Mouse (Mus musculus): Measurements from ENCODE around the gene Sptbn1. TPM values are rescaled to one million over a fixed set of nuclear protein-coding genes. Genes with fewer than 3 reads are reported as not detected.

Gene Sptbn1
- total and polyA plus RNA-seq, 2 experiments from 2014 or later, result 162 to 247 TPM

- DNase-seq (ENCODE audit: low spot score) (peak; percentile 18), ATAC-seq (0 out of 2 replicates have a peak, but pooled peaks have one; percentile 24)
- H3K27ac ChIP-seq, result no peak overlapping the region
- H3K9me3 ChIP-seq (ENCODE audit: low read length), result no peaks in the 10 kb centered on the region
- no peak overlapping the region for H3K4me3 ChIP-seq (ENCODE audit: low read length)
- no peaks in the 10 kb centered on the region for H3K4me1 ChIP-seq (ENCODE audit: insufficient read depth, low read length)
- no peaks in the 10 kb centered on the region for H3K27me3 ChIP-seq (ENCODE audit: insufficient read depth, low read length)
- H3K36me3 ChIP-seq (ENCODE audit: insufficient read depth, low read length), result no peaks in the 10 kb centered on the region
- H3K4me2 ChIP-seq (ENCODE audit: low read depth, low read length), result no peak overlapping the region
- 58% methylated on average over 8 of the region's 8 CpGs for WGBS
- TF ChIP-seq CTCF (IDR thresholded peaks at IDR 0.05; ENCODE audit: low read depth), result peak; percentile 36; the same call in 1 of the 2 replicates
- no peak overlapping the region for H3K9ac ChIP-seq (replicated peaks; ENCODE audit: low read length)
These were observed 210.7 kb downstream of the Sptbn1 start for GRCm38 (mm10) chr11:30057299-30057698.

Other genes starting within 250 kb of the Sptbn1 start
- 17.9 and 18.0 TPM in 2 replicates for gene Eml6, start 242.1 kb downstream of the Sptbn1 start, total RNA-seq (2014; rRNA removed)
- gene Eml6, start 242.1 kb downstream of the Sptbn1 start, polyA plus RNA-seq (2015; fragmentation: Nextera tagmentation; extraction: Ambion mirVana), result 4.3 and 4.6 TPM in 2 replicates
- not detected in 2 replicates for gene 4930505A04Rik, start 203.7 kb upstream of the Sptbn1 start, total RNA-seq (2014; rRNA removed)
- gene 4930505A04Rik, start 203.7 kb upstream of the Sptbn1 start, polyA plus RNA-seq (2015; fragmentation: Nextera tagmentation; extraction: Ambion mirVana), result 0.47 and 0.54 TPM in 2 replicates